Mouse (Mus musculus) cerebellum, adult 2 months (tissue): ENCODE measurements around the gene Gpr142. TPM values are rescaled to one million over a fixed set of nuclear protein-coding genes. Genes with fewer than 3 reads are reported as not detected.

ENCODE experiments used
- DNase-seq, 2 experiments: peaks; one replicate each; pipeline ENCODE4 v3.0.0; 2021
- H3K27ac ChIP-seq: fragments of 200-500 bp; 2 replicates; pipeline ENCODE4 v1.5.1; 2012; ENCODE audit warnings: low read length, control low read depth, inconsistent platforms; ENCODE audit not compliant: insufficient read depth
- H3K27me3 ChIP-seq: fragments of 200-500 bp; 2 replicates; pipeline ENCODE4 v1.6.1; 2012; ENCODE audit warnings: inconsistent platforms, mild to moderate bottlenecking, low read length, moderate library complexity; ENCODE audit not compliant: control insufficient read depth, insufficient read depth
- H3K4me1 ChIP-seq: fragments of 200-500 bp; 2 replicates; pipeline ENCODE4 v1.6.1; 2011; ENCODE audit warnings: low read length; ENCODE audit not compliant: control insufficient read depth, insufficient read depth
- H3K4me3 ChIP-seq: fragments of 200-500 bp; replicated peaks from 2 replicates; pipeline ENCODE3; 2011; ENCODE audit warnings: mild to moderate bottlenecking, low read depth, low read length, control low read depth; ENCODE audit not compliant: insufficient read depth
- CTCF ChIP-seq: fragments of 200-500 bp; IDR thresholded peaks from 2 replicates; pipeline ENCODE4 v1.5.1; 2011; ENCODE audit warnings: low read depth, mild to moderate bottlenecking, control low read depth, low read length, moderate library complexity, borderline replicate concordance; ENCODE audit not compliant: insufficient read depth
- POLR2A ChIP-seq: fragments of 200-500 bp; IDR thresholded peaks from 2 replicates; pipeline ENCODE4 v1.6.1; 2011; ENCODE audit warnings: low read length, control low read depth, borderline replicate concordance; ENCODE audit not compliant: insufficient read depth
- WGBS: fragments of 180-500 bp; shearing (Covaris S2); methylation state at CpG from one replicate; pipeline ENCODE4 v1.1.7; 2018; 5-methylcytosine and 5-hydroxymethylcytosine counted together
- polyA plus RNA-seq: library from polyadenylated mRNA; depleted of rRNA; stranded (reverse); fragments of >200 nt; gene quantifications from 2 replicates; pipeline ENCODE4 v1.2.3, GENCODE M21; 2012

Gene Gpr142
- polyA plus RNA-seq, 1 experiment = 0.64 TPM

DNA sequence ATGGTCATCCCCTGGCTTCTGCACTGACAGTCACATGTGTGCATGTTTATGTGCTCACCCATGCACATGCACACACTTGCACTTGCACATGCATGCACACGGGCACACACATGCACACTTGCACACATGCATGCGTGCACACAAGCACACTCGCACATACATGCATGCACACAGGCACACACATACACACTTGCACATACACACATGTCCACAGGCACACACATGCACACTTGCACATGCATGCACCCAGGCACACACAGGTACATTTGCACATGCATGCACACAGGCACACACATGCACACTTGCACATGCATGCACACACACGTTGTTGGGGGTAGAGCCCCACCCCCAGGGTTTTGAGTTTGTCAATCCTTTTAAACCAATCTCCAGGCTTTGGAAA lies 18.2 kb downstream of the Gpr142 start:
- TF ChIP-seq CTCF = no peak
- no peak for TF ChIP-seq POLR2A
- 91% methylated on average over 4 of the region's 4 CpGs for WGBS

DNA sequence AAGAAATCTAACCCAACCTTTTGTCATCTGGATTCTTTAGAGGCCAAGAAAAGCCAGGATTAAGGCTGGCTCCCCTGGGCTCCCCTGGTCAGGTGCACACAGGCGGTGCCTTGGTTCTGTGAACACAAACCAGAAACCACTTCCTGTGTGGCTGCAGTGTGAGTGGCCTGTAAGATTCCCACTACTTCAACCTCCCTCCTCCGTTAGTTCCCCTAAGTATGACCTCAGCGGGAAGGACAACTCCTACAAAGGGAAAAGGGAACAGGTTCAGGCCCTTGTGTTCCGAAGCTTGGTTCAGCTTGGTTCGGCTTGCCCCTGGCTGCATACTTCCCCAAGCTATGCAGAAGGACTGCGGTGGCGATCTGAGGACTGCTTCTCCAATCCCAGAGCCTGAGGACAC lies 19.5 kb downstream of the Gpr142 start:
- no peak overlapping the region for H3K4me3 ChIP-seq
- 95% methylated on average over 7 of the region's 7 CpGs for WGBS
- TF ChIP-seq POLR2A (no peak), CTCF (no peak)
- DNase-seq = no peak
- H3K27ac ChIP-seq = no peak overlapping the region
- peaks cover 33% of the 10 kb centered on the region for H3K4me1 ChIP-seq
- H3K27me3 ChIP-seq = no peaks in the 10 kb centered on the region

More for the DNA sequence above, 18.2 kb downstream of the Gpr142 start:
- no peak for DNase-seq
- Histone ChIP-seq H3K27me3 (no peaks in the 10 kb centered on the region), H3K27ac (no peak overlapping the region), H3K4me1 (peaks cover 33% of the 10 kb centered on the region), H3K4me3 (no peak overlapping the region)

DNA sequence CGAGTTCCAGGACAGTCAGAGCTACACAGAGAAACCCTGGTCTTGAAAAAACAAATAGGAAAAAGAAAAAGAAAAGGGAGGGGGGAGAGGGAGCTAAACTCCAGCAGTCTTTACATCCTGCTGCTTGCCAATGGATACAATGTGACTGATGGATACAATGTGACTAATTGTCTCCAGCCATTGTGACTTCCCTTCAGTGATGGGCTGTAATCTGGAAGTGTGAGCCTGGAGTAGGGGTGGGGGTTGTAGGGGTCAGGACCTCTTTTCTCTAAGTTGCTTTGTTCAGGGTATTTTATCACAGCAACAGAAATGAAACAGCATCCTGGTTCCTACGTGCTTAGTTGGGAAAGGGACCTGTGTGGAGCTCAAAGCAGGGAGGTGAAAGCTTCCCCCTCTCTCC lies 20.4 kb downstream of the Gpr142 start:
- 75% methylated on average over 2 of the region's 2 CpGs for WGBS
- TF ChIP-seq POLR2A = no peak
- no peak for TF ChIP-seq CTCF
- DNase-seq = no peak
- no peak overlapping the region for H3K4me3 ChIP-seq
- peaks cover 39% of the 10 kb centered on the region for H3K4me1 ChIP-seq
- H3K27me3 ChIP-seq = no peaks in the 10 kb centered on the region
- no peak overlapping the region for H3K27ac ChIP-seq

DNA sequence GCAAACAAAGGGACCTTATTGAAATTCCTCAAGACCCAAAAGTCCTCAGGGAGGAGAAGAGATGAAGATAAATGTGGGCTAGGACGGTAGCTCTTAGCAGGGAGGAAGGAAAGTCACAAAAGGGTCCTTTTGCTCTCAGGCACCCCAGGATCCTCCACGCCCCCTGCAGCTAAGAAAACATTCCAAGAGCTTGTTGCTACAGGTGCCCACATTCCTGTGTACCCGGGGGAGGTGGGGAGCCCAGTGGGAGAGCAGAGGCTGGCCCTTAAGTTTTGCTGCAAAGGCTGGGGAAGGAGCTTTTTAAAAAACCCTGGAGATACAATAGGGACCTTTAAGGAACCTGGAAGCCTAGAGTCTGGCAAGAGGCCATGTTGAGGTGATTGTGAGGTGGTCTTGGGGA lies 21.7 kb downstream of the Gpr142 start:
- no peak overlapping the region for H3K27ac ChIP-seq

DNA sequence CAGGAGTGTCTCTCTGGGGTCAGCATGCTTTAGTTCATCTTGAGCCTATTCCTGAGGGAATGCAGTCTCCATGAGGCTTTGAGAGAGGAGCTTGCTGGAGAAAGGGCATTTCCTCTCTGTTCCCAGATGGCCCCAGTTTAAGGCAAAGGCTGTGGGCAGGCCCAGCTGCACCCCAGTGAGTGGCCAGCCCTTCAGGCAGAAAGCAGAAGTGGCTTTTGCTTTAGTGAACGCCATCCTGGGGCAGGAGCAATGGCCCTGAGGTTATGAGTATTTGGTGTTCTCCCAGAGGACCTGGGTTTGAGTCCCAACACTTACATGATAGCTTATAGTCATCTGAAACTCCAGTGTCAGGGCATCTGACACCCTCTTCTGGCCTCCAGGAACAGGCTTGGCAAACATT lies 22.6 kb downstream of the Gpr142 start:
- no peak for TF ChIP-seq CTCF
- no peak for TF ChIP-seq POLR2A
- 33% methylated on average over 1 of the region's 1 CpGs for WGBS
- Histone ChIP-seq H3K27ac (no peak overlapping the region), H3K4me1 (peaks cover 34% of the 10 kb centered on the region), H3K27me3 (no peaks in the 10 kb centered on the region), H3K4me3 (no peak overlapping the region)
- DNase-seq = no peak

More for the DNA sequence above, 21.7 kb downstream of the Gpr142 start:
- Histone ChIP-seq H3K27me3 (no peaks in the 10 kb centered on the region), H3K4me3 (no peak overlapping the region), H3K4me1 (peaks cover 34% of the 10 kb centered on the region)
- 77% methylated on average over 3 of the region's 3 CpGs for WGBS
- no peak for DNase-seq
- TF ChIP-seq CTCF (no peak), POLR2A (no peak)

DNA sequence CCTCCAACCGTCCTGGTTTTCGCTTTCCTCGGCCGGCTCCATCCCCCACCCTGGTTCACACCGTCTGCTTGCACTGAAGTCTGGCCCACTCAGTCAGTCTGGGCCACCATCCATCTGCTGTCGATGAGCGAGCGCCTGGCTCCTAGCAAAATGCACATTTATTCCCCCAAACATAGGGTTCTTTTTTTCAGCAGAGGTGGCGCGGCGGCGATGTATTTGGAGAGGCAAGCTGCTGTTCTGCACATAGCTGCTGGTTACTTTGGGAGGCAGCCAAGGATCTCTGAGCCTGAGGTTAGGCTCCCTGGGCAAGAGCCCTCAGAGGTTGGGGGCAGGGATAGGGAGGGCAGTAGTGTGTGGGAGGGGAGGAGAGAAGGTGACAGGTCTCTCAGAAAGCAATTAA lies 24.0 kb downstream of the Gpr142 start:
- H3K27ac ChIP-seq = peak overlapping the region; percentile 88
- TF ChIP-seq CTCF (no peak), POLR2A (peak; percentile 31; the same call in 1 of the 2 replicates)

DNA sequence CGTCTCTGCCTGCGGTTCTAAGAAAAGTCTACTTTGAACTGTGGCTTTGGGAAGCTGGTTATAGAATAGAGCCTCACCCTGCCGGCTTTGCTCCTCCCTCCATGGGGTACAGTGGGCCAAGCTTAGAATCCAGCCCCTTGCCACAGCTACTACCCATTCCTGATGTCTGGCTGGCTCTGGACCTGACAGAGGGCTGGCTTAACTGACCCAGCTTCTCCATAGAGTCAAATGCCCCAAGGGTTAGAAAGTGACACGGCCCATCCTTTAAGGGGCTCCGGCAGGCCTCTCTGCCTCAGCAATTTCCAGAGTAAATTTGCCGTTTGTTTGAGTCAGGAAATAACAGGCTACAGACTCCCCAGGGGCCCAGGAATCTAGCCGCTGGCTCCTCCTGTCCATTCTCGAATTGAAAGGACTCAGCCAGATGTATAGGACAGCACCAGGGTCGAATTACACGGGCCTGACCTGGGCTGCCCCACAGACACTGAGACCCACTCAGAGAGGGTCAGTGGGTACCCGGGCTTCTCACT lies 24.5 kb downstream of the Gpr142 start:
- no peak for TF ChIP-seq CTCF
- TF ChIP-seq POLR2A = no peak
- DNase-seq = no peak
- Histone ChIP-seq H3K4me1 (peaks cover 34% of the 10 kb centered on the region), H3K27me3 (no peaks in the 10 kb centered on the region), H3K4me3 (peak overlapping the region; percentile 39), H3K27ac (peak overlapping the region; percentile 88)
- 12% methylated on average over 11 of the region's 11 CpGs for WGBS

More for the DNA sequence above, 24.0 kb downstream of the Gpr142 start:
- H3K4me1 ChIP-seq = peaks cover 30% of the 10 kb centered on the region
- H3K4me3 ChIP-seq = peak overlapping the region; percentile 39
- WGBS = 4% methylated on average over 12 of the region's 12 CpGs
- DNase-seq = peak; percentile 79 to 81
- no peaks in the 10 kb centered on the region for H3K27me3 ChIP-seq

DNA sequence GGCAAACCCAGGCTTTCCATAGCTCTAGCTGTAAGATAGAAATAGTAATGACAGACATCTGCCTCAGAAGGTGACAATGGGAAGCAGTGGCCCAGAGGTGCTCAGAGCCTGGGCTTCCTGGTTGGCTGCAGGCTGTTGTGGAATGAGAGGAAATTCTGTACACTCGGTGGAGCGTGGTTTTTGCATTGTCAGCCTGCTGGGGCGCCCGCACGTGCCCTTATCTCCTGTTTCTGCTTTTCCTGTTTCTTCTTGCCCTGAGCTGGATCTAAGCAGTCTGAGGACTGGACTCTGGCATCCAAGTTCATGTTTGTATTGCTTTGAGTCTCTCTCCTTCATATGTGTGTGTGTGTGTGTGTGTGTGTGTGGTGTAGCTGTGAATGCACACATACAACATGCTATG lies 28.0 kb downstream of the Gpr142 start:
- Histone ChIP-seq H3K4me1 (peaks cover 38% of the 10 kb centered on the region), H3K4me3 (no peak overlapping the region)
- 73% methylated on average over 5 of the region's 5 CpGs for WGBS

More for the DNA sequence above, 28.0 kb downstream of the Gpr142 start:
- no peaks in the 10 kb centered on the region for H3K27me3 ChIP-seq
- DNase-seq = no peak
- TF ChIP-seq POLR2A = no peak
- TF ChIP-seq CTCF = no peak
- H3K27ac ChIP-seq = no peak overlapping the region
